Mouse (Mus musculus) intestine, embryonic 16.5 days (tissue): ENCODE measurements around the gene Dhx37. TPM values are rescaled to one million over a fixed set of nuclear protein-coding genes. Genes with fewer than 3 reads are reported as not detected.
"Not testable (repeated sequence)": the region's sequence is repeated elsewhere in the genome, so short reads cannot be mapped to it uniquely, and the experiment has no call there.

ENCODE experiments used
- ATAC-seq: fragments of 200-750 bp; cut with Nextera tagmentation; 2 replicates; pipeline ENCODE4 v1.8.0; 2017; ENCODE audit warnings: moderate TSS enrichment, moderate library complexity
- H3K27ac ChIP-seq: fragments of 300-500 bp; sonication (generic); 2 replicates; pipeline ENCODE4 v1.5.1; 2014; ENCODE audit warnings: mild to moderate bottlenecking, low read length
- H3K27me3 ChIP-seq: fragments of 300-500 bp; sonication (generic); replicated peaks from 2 replicates; pipeline ENCODE4 v1.6.1; 2014; ENCODE audit warnings: low read length, control low read depth, mixed read lengths; ENCODE audit not compliant: control insufficient read depth, insufficient read depth
- H3K36me3 ChIP-seq: fragments of 300-500 bp; sonication (generic); 2 replicates; pipeline ENCODE4 v1.6.1; 2014; ENCODE audit warnings: low read length, control low read depth; ENCODE audit not compliant: control insufficient read depth, insufficient read depth
- H3K4me1 ChIP-seq: fragments of 300-500 bp; sonication (generic); 2 replicates; pipeline ENCODE4 v1.6.1; 2014; ENCODE audit warnings: low read length, control low read depth, mixed read lengths; ENCODE audit not compliant: control insufficient read depth, insufficient read depth
- H3K4me2 ChIP-seq: fragments of 300-500 bp; sonication (generic); 2 replicates; pipeline ENCODE4 v1.6.1; 2014; ENCODE audit warnings: low read depth, low read length, control low read depth
- H3K4me3 ChIP-seq: fragments of 300-500 bp; sonication (generic); 2 replicates; pipeline ENCODE4 v1.5.1; 2014; ENCODE audit warnings: mild to moderate bottlenecking, low read length
- H3K9ac ChIP-seq: fragments of 300-500 bp; sonication (generic); 2 replicates; pipeline ENCODE4 v1.6.1; 2014; ENCODE audit warnings: low read depth, low read length
- H3K9me3 ChIP-seq: fragments of 300-500 bp; sonication (generic); 2 replicates; pipeline ENCODE4 v1.6.1; 2016; ENCODE audit warnings: low read length, control low read depth; ENCODE audit not compliant: control insufficient read depth
- WGBS: fragments of 180-500 bp; shearing (Covaris S2); extraction: QIAGEN DNeasy Blood & Tissue Kit; methylation state at CpG from one replicate; pipeline ENCODE4 v1.1.7; 2014; 5-methylcytosine and 5-hydroxymethylcytosine counted together
- polyA plus RNA-seq: library from polyadenylated mRNA; unstranded; fragments of >200 nt; fragmentation: Nextera tagmentation; extraction: Ambion mirVana; gene quantifications from 2 replicates; pipeline ENCODE4 v1.2.1, GENCODE M21; 2015

Dhx37 gene
- polyA plus RNA-seq, 1 experiment from 2014 or later: 10.2 TPM

DNA sequence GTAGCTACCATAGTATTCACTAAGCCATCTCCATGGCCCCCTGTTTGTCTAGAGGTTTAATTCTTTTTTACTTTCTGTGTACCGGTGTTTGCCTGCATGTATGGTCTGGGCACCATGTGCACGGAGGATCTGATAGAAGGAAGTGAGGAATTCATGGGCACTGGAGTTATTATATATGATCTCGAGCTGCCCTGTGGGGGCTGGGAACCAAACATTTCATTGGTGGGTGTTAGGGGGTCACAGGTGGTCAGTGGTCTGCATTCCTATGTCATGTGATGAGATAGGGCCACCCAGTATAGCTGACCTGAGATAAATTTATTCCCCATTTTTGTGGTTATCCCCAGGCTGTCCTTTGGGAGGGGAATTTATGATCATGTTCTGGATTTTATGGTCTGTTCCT lies 38.9 kb downstream of the Dhx37 start:
- Histone ChIP-seq H3K4me1 (peaks cover 26% of the 10 kb centered on the region), H3K36me3 (no peaks in the 10 kb centered on the region), H3K9ac (no peak overlapping the region), H3K4me3 (no peak overlapping the region), H3K27me3 (no peaks in the 10 kb centered on the region), H3K27ac (peak overlapping the region; percentile 99), H3K9me3 (no peaks in the 10 kb centered on the region), H3K4me2 (0 out of 2 replicates have a peak overlapping the region, but pooled peaks have one; percentile 61)
- WGBS: 43% methylated on average over 3 of the region's 3 CpGs
- ATAC-seq: no peak

DNA sequence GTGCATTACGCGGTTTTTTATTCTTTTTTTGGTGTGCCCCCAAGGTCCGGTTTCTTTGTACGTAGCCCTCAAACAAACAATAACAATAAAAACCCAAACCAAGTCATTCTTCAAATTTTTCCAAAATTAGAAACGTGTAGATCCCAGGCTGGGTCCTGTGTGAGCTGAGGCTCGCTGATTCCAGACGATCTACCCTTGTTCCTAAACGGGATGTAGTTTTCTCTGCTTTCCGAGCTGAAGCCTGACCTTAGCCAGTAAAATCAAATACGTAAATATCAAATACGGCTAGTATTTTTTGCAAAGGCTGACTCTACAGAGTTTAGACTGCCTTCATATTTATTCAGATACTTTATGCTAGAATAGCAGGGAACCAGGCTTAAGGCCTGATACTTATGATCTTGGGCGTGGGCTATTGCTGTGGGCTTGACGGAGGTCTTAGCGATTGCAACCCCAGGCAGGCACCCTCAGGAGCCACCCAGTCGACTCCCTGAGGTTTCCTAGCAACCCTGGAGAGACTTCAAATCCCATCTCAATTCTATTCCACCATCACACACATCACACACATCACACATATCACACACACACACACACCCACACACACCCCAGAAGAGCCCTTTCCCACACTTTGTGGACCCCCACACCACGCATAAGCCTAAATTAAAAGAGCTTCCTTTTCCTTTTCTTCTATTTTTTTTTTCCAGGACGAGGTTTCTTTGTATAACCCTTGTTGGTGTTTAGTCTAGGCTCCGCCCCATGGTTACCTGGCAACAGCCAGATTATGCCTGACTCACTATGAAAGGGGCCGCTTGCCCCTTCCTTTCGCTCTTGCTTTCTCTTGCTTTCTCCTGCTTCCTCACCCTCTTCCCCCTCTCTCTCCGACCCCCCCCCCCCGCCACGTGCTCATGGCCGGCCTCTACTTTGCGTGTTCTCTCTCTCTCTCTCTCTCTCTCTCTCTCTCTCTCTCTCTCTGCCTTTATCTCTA lies 40.0 kb downstream of the Dhx37 start:
- peak; percentile 24 for ATAC-seq
- 5% methylated on average over 21 of the region's 25 CpGs for WGBS
- no peaks in the 10 kb centered on the region for H3K9me3 ChIP-seq

DNA sequence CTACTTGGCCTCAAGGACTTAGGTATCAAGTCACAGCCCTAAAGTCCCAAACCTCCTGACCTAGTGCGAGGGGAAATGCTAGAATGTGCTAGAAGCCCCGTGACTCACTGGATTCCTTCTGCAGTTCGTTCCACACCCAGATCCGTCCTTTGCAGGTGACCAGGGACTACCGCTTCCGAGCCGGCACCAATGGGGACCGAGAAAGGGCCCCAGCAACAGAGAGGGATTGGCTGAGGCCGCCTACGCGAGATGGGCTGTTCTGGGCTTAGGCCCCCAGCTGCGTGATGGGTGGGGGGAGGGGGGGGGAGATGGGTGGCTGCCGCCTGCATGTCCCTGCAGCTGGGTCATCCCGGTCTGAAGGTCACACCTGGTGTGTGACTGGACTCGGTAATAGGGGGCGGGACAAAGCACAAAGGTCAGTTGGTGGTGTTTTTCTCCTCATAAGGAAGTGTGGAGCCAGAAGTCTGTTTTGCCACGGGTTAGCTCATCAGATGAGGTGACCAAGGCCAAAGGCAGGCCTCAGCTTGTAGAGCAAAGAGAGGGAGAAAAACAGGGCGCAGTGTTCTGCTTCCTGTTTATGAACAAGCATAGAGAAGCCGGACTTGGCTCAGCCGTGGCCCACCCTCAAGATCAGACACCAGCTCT lies 40.8 kb downstream of the Dhx37 start:
- Histone ChIP-seq H3K4me2 (peak overlapping the region; percentile 61), H3K27ac (peak overlapping the region; percentile 99), H3K36me3 (no peaks in the 10 kb centered on the region), H3K27me3 (no peaks in the 10 kb centered on the region), H3K4me1 (peaks cover 28% of the 10 kb centered on the region), H3K9ac (peak overlapping the region; percentile 70), H3K9me3 (no peaks in the 10 kb centered on the region), H3K4me3 (peak overlapping the region; percentile 34)
- peak; percentile 95 for ATAC-seq
- under 1% methylated on average over 20 of the region's 20 CpGs for WGBS

More for the DNA sequence above, 40.0 kb downstream of the Dhx37 start:
- no peaks in the 10 kb centered on the region for H3K36me3 ChIP-seq
- peak overlapping the region; percentile 34 for H3K4me3 ChIP-seq
- H3K27me3 ChIP-seq: no peaks in the 10 kb centered on the region
- H3K27ac ChIP-seq: peak overlapping the region; percentile 99
- peak overlapping the region; percentile 61 for H3K4me2 ChIP-seq
- H3K4me1 ChIP-seq: peaks cover 26% of the 10 kb centered on the region
- peak overlapping the region; percentile 70 for H3K9ac ChIP-seq

DNA sequence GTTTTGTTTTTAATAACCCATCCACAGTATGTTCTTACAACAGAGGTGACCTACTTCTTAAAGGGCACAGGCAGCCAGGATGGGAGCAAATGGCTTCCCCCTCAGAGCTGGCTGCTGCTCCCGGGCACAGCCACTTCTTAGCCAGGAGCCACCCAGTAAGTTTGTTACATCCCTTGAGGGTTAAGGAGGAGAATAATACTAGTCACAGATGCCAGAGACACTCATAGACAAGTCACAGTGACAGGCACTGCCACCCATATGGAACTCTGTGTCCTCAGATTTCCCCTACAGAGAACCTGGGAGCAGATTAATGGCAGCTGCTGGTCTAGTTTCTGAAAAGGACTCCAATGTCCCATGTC lies 41.3 kb downstream of the Dhx37 start:
- Histone ChIP-seq H3K36me3 (no peaks in the 10 kb centered on the region), H3K27me3 (no peaks in the 10 kb centered on the region), H3K9ac (peak overlapping the region; percentile 70), H3K27ac (peak overlapping the region; percentile 99), H3K4me2 (peak overlapping the region; percentile 61), H3K4me3 (peak overlapping the region; percentile 34), H3K4me1 (peaks cover 29% of the 10 kb centered on the region), H3K9me3 (no peaks in the 10 kb centered on the region)
- WGBS: 47% methylated on average over 1 of the region's 1 CpGs
- no peak for ATAC-seq

DNA sequence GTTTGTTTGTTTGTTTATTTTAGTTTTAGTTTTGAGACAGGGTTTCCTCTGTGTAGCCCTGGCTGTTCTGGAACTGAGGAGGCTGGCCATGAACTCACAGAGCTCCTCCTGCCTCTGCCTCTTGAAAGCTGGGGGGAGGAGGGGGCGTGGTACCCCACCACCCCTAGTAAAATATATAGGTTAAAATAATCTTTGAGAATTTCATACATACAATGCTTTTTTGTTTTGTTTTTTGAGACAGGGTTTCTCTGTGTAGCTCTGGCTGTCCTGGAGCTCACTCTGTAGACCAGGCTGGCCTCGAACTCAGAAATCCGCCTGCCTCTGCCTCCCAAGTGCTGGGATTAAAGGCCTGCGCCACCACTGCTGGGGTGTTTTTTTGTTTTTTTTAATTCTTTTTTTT lies 41.7 kb downstream of the Dhx37 start:
- Histone ChIP-seq H3K27ac (peak overlapping the region; percentile 99), H3K4me1 (peaks cover 29% of the 10 kb centered on the region), H3K9ac (0 out of 2 replicates have a peak overlapping the region, but pooled peaks have one; percentile 70)
- not testable (repeated sequence) for H3K9me3 ChIP-seq, H3K4me2 ChIP-seq, ATAC-seq, H3K27me3 ChIP-seq, H3K36me3 ChIP-seq, H3K4me3 ChIP-seq
- 93% methylated on average over 4 of the region's 4 CpGs for WGBS

DNA sequence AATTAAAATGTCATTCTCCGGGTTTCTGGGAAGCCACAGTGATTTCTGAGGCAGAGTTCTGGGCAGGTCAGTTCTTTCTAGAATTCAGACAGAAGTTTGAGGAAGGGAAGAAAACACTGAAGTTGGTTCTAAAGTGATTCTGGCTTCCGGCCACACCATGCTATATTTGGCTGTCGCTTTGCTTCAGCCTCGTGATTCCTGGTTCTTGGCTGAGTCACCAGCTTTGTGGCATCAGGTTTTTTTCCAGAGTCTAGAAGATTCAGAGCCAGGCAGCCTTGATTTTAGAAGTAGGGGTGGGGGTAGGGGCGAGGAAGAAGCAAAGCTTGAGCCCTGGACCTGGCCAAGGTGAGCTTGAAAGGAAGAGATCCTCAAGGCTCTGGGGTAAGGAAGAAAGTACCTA lies 42.3 kb downstream of the Dhx37 start:
- Histone ChIP-seq H3K36me3 (no peaks in the 10 kb centered on the region), H3K9me3 (no peaks in the 10 kb centered on the region), H3K27ac (peak overlapping the region; percentile 99; the same call in 1 of the 2 replicates), H3K4me2 (no peak overlapping the region), H3K27me3 (no peaks in the 10 kb centered on the region), H3K4me1 (peaks cover 29% of the 10 kb centered on the region), H3K9ac (no peak overlapping the region), H3K4me3 (no peak overlapping the region)
- ATAC-seq: no peak
- WGBS: 62% methylated on average over 5 of the region's 5 CpGs

DNA sequence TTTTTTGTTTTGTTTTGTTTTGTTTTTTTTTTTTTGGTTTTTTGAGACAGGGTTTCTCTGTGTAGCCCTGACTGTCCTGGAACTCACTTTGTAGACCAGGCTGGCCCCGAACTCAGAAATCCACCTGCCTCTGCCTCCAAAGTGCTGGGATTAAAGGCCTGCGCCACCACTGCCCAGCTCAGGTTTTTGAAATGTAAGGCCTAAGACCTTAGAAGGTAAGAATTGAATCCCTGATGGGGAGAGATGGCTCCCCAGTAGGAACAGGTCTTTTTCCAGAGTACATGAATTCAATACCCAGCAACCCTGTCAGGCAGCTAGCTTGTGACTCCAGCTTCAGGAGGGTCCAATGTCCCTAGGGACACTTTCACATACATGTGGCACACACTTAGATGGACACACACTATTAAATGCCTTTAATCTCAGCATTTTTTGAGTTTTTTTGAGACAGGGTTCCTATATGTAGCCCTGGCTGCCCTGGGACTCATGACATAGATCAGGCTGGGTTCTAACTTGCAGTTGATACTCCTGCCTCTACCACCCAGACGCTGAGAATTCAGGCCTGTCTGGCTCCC lies 42.9 kb downstream of the Dhx37 start:
- H3K4me3 ChIP-seq: no peak overlapping the region
- no peak for ATAC-seq
- no peaks in the 10 kb centered on the region for H3K36me3 ChIP-seq
- WGBS: 88% methylated on average over 3 of the region's 3 CpGs
- H3K27ac ChIP-seq: peak overlapping the region; percentile 99
- 0 out of 2 replicates have a peak overlapping the region, but pooled peaks have one; percentile 19 for H3K9ac ChIP-seq
- H3K27me3 ChIP-seq: no peaks in the 10 kb centered on the region
- no peaks in the 10 kb centered on the region for H3K9me3 ChIP-seq
- H3K4me2 ChIP-seq: no peak overlapping the region
- peaks cover 29% of the 10 kb centered on the region for H3K4me1 ChIP-seq

DNA sequence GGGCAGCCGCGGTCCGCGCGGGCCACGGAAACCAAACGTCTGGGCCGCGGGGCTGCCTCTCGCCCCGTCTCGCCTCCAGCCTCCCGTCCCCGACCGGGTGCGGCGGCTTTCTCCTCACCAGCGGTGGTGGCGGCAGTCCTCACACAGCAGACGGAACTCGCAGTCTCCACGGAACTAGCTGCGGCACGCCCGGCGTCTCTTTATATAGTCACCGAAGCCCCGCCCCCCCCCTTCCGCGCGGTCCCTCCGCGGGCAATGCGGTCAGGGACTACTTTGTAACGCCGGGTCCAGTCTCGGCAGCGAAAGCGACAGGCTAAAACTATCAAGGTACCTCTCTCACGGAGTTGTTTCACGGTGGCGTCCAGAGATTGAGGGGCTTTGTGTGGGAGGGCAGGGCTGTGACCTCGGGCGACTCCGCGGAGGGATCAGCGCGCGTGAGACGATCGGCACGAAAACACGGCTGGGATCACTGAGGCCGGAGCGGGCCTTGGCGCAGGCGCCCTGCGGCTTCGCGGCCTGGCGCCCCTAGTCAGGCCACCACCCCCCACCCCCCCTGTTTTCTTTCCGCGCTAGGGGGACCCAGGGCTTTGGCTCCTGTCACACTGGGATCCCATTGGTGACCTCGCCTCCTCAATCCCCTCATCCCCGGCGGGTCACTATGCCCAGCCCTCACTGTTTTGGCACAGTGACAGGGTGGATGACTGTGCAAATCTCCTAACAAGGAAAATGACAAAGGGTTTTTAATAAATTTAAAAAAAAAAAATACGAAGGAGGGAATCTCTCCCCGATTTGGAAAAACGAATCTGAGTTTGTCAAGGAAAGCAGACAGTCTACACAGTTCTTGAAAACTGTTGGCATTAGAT lies 44.1 kb downstream of the Dhx37 start, which contains the start of gene Ubc:
Gene Ubc, minus strand, starts transcription at position 624 of the 863 bp plus-strand sequence.
- H3K27me3 ChIP-seq: no peaks in the 10 kb centered on the region
- H3K9me3 ChIP-seq: no peaks in the 10 kb centered on the region
- peak within 1 kb of the TSS; percentile 100 for H3K9ac ChIP-seq
- H3K4me3 ChIP-seq: peak within 1 kb of the TSS; percentile 100
- ATAC-seq: peak; percentile 45
- H3K4me2 ChIP-seq: peak within 1 kb of the TSS; percentile 80
- H3K4me1 ChIP-seq: peaks cover 30% of the 10 kb centered on the region
- H3K36me3 ChIP-seq: peaks cover 4% of the 10 kb centered on the region
- under 1% methylated on average over 69 of the region's 69 CpGs for whole genome bisulfite sequencing
- peak within 1 kb of the TSS; percentile 99 for H3K27ac ChIP-seq
